Mouse (Mus musculus) kidney, adult 9 months (tissue): ENCODE data around the gene Golph3.

Experiments used
- DNase-seq: peaks from one replicate; pipeline ENCODE4 v3.0.0; 2022

The Golph3 gene

GRCm38 (mm10) chr15:12319889-12320288 lies 1.4 kb upstream of the Golph3 start:
- DNase-seq = peak; percentile 56

GRCm38 (mm10) chr15:12320441-12321090 lies 684 bp upstream of the Golph3 start:
- no peak for DNase-seq

GRCm38 (mm10) chr15:12321788-12322621 lies 755 bp downstream of the Golph3 start, which contains the start of gene 1810049J17Rik:
Gene 1810049J17Rik, minus strand, starts transcription at chr15:12321899.
- DNase-seq = peak; percentile 48

- no peak for DNase-seq
These were observed 1.6 kb downstream of the Golph3 start for GRCm38 (mm10) chr15:12322676-12323402.

- no peak for DNase-seq
These were observed 3.1 kb downstream of the Golph3 start for GRCm38 (mm10) chr15:12324326-12324725.

GRCm38 (mm10) chr15:12330389-12330788 lies 9.1 kb downstream of the Golph3 start:
- DNase-seq = no peak

GRCm38 (mm10) chr15:12330892-12331291 lies 9.6 kb downstream of the Golph3 start:
- no peak for DNase-seq

- no peak for DNase-seq
These were observed 10.1 kb downstream of the Golph3 start for GRCm38 (mm10) chr15:12331300-12331699.

GRCm38 (mm10) chr15:12334381-12334780 lies 13.1 kb downstream of the Golph3 start:
- no peak for DNase-seq

- no peak for DNase-seq
These were observed 16.0 kb downstream of the Golph3 start for GRCm38 (mm10) chr15:12337030-12337778.

GRCm38 (mm10) chr15:12337779-12338137 lies 16.5 kb downstream of the Golph3 start:
- DNase-seq = no peak

- no peak for DNase-seq
These were observed 19.5 kb downstream of the Golph3 start for GRCm38 (mm10) chr15:12340536-12341400.

GRCm38 (mm10) chr15:12341401-12341758 lies 20.1 kb downstream of the Golph3 start:
- DNase-seq = no peak

- DNase-seq = no peak
These were observed 25.7 kb downstream of the Golph3 start for GRCm38 (mm10) chr15:12346916-12347315.

- DNase-seq = no peak
These were observed 27.7 kb downstream of the Golph3 start for GRCm38 (mm10) chr15:12348950-12349349.

- DNase-seq = no peak
These were observed 28.6 kb downstream of the Golph3 start for GRCm38 (mm10) chr15:12349840-12350239.

GRCm38 (mm10) chr15:12351470-12351869 lies 30.2 kb downstream of the Golph3 start:
- no peak for DNase-seq

GRCm38 (mm10) chr15:12354281-12354810 lies 33.1 kb downstream of the Golph3 start:
- DNase-seq = no peak

GRCm38 (mm10) chr15:12355261-12355660 lies 34.0 kb downstream of the Golph3 start:
- DNase-seq = no peak

- no peak for DNase-seq
These were observed 34.7 kb downstream of the Golph3 start for GRCm38 (mm10) chr15:12355907-12356306.

- no peak for DNase-seq
These were observed 36.2 kb downstream of the Golph3 start for GRCm38 (mm10) chr15:12357459-12357858.

GRCm38 (mm10) chr15:12358384-12358783 lies 37.1 kb downstream of the Golph3 start:
- DNase-seq = no peak
